Mouse (Mus musculus): ENCODE measurements around the gene Grwd1.

Gene Grwd1

GRCm38 (mm10) chr7:45800001-45800400 is 30.7 kb downstream of the Grwd1 start:
- DNase-seq (ENCODE audit: low read depth, low spot score): peak; percentile 77

- no peak for DNase-seq (ENCODE audit: low read depth, low spot score)
Measured at GRCm38 (mm10) chr7:45798931-45799330, 31.8 kb downstream of the Grwd1 start.

- DNase-seq (ENCODE audit: low read depth, low spot score): no peak
Measured at GRCm38 (mm10) chr7:45798511-45798836, 32.3 kb downstream of the Grwd1 start.

DNA sequence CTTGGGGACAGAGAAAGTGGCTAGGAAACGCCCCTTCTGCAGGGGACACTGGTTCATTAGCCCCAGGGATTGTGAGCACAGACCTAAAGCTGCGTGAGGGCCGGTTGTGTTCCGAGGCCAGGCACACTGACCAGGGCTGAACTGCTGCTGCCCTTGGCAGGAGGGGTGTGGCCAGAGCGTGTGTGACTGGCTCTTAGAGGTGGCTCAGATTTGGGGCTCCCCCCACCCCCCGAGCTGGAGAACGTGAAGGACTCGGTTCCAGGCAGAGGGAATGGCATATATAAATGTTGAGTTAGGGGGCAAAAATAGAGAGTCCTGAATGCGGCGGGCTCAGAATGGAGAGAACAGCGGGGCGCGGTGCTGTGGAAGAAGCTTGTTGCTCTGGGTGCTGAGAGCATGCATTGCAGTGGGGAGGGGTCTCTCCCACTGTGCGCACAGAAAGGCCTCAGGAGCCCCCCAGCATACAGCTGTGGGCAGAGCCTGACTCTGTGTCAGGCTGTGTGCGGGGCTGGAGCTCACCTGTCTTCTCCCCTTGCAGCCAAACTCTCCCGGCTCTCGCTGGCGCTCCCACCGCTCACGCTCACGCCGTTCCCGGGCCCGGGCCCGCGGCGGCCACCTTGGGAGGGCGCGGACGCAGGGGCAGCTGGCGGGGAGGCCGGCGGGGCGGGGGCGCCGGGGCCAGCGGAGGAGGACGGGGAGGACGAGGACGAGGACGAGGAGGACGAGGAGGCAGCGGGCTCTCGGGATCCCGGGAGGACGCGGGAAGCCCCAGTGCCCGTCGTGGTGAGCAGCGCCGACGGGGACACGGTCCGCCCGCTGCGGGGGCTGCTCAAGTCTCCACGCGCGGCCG is 32.9 kb downstream of the Grwd1 start:
- no peak for DNase-seq (ENCODE audit: low read depth, low spot score)

DNA sequence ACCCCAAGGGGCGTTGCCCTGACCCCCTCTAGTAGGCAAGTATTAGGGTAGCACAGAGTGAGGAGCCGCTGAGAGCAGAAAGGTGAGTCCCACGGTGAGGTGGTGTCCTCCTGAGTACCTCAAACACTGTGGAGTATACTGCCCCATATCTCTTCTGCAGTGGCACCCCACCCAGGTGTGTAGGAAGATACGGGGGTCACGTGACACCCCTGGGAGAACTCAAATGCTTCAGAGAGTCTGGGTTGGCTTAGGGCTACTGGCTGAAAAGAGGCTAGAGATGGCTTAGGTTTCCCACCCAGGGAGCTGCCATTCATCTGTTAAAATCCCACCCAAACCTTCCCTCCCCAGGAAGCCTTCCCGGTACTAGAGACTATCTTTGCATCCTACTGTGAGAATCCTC is 33.8 kb downstream of the Grwd1 start:
- no peak for DNase-seq (ENCODE audit: low read depth, low spot score)

- DNase-seq (ENCODE audit: low read depth, low spot score): no peak
Measured at GRCm38 (mm10) chr7:45794971-45795370, 35.8 kb downstream of the Grwd1 start.

DNA sequence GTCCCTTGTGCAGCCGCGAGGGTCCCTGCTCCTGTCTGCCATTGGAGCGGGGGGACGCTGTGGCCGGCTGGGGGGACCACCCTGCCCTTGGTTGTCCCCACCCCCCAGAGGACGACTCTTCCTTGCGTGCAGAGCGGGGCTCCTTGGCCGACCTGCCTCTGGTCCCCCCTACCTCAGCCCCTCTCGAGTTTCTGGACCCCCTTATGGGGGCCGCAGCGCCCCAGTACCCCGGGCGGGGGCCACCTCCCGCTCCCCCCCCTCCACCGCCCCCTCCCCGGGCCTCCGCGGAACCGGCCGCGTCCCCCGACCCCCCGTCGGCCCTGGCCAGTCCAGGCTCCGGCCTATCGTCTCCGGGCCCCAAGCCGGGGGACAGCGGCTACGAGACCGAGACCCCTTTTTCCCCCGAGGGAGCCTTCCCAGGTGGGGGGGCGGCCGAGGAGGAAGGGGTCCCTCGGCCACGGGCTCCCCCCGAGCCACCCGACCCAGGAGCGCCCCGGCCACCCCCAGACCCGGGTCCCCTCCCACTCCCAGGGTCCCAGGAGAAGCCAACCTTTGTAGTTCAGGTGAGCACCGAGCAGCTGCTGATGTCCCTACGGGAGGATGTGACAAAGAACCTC is 36.7 kb downstream of the Grwd1 start:
- DNase-seq (ENCODE audit: low read depth, low spot score): no peak

- DNase-seq (ENCODE audit: low read depth, low spot score): no peak
Measured at GRCm38 (mm10) chr7:45793240-45793639, 37.5 kb downstream of the Grwd1 start.

DNA sequence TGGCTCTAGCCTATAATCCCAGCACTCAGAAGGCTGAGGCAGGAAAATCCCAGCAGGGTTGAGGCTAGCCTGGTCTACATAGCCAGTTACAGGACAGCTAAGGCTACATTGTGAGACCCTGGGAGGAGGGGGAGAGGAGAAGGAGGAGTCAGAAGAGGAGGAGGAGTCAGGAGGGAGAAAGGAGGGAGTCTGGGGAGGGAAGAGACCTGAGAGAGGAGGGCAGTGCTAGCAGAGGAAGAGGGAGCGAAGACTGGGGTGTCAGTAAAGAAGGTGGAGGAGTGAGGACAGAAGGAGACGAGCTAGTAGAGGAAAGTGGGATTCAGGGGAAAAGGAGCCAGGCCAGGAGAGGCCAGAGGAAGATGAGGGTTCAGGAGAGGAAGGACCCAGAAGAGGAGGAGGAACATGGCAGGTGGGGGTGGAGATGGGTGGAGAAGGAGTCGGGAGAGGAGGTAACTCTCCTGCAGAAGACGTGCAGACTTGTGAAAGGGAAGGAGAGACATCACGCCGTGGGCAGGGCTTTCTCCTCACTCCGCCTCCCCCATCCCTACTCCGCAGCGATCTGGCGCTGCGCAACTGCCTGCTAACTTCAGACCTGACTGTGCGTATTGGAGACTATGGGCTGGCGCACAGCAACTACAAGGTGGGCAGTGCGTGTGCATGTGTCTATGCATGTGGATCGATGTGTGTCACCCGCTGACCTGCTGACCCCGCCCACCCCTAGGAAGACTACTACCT is 38.8 kb downstream of the Grwd1 start:
- DNase-seq (ENCODE audit: low read depth, low spot score): peak; percentile 52

DNA sequence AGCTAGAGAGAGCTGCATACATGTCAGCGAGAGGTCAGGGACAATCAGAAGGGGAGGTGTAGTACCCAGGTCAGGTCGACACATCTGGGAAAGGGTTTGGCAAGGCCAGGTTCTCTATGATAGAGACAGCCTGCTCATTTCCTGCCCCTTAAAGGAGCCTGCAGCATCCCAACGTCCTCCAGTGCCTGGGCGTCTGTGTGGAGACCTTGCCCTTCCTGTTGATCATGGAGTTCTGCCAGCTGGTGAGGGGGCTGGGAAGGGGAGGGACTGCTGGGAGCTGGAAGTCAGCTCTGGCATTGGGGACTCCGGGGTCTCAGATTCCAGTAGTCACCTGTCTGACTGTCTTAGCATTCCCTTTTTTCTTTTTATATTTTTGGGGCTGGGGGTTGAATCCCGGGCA is 40.0 kb downstream of the Grwd1 start:
- no peak for DNase-seq (ENCODE audit: low read depth, low spot score)

DNA sequence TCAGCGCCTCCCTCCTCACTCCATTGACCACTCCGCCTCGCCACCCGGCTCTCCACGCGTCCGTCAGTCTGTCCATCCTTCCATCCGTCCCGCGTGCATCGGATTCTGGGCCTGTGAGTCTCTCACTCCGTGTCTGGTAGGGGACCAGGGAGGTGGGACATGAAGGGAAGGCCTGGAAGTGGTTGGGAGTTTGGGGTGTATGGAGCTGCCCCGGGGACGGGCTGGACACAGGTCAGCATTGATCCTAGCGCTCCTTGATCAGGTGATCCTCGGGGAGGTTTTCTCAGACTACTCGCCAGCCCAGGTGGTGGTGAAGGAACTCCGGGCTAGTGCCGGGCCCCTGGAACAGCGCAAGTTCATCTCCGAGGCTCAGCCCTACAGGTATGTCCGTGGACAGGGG is 43.1 kb downstream of the Grwd1 start:
- no peak for DNase-seq (ENCODE audit: low read depth, low spot score)

DNA sequence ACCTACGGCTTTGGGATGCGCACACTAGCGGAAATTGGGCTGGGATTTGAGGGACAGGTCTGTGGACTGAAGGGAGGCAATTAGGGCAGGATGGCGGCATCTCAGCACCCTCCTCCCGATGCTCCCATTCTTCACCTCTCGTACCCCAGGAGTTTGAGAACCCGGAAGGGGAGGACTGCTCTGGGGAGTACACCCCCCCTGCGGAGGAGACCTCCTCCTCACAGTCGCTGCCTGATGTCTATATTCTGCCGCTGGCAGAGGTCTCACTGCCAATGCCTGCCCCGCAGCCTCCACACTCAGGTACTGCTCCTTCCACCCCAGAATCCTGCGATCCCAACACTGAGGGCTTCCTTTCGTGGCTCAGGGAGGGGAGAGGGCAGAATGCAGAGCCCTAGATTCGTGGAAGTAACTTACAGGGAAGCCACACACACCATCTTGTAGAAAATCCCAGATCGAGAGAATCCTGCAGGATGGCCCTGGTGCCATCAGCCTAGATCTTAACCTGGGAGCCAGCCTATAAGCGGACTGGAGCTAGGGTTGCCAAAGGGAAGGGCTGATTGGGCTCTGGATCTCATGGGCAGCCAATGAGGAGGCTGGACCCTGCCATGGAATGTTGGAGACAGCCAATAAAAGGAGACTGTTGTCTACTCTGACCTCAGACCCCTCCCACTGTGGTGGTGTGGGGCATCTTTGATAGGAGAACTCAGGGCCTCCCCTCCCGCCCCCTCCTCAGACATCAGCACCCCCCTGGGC is 43.9 kb downstream of the Grwd1 start:
- peak; percentile 94 for DNase-seq (ENCODE audit: low read depth, low spot score)

DNA sequence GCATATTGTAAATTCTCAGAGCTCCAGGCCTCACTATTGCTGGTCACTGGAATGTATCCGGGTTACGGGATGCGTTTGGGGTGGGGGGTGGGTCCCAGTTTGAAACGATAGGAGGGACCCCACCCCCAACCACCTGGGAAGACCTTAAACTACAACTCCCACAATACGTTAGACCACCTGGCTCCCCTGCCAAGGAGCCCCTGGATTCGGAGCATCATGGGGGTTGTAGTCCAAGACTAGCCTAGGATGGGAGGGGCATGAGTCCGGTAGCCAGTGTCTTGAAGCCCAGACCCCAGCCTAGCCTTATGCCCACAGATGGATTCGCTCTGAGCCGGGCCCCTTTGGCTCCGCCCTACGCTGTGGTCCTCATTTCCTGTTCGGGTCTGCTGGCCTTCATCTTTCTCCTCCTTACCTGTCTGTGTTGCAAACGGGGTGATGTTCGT is 44.6 kb downstream of the Grwd1 start:
- peak; percentile 90 for DNase-seq (ENCODE audit: low read depth, low spot score)

- no peak for DNase-seq (ENCODE audit: low read depth, low spot score)
Measured at GRCm38 (mm10) chr7:45785388-45786135, 45.2 kb downstream of the Grwd1 start.

DNA sequence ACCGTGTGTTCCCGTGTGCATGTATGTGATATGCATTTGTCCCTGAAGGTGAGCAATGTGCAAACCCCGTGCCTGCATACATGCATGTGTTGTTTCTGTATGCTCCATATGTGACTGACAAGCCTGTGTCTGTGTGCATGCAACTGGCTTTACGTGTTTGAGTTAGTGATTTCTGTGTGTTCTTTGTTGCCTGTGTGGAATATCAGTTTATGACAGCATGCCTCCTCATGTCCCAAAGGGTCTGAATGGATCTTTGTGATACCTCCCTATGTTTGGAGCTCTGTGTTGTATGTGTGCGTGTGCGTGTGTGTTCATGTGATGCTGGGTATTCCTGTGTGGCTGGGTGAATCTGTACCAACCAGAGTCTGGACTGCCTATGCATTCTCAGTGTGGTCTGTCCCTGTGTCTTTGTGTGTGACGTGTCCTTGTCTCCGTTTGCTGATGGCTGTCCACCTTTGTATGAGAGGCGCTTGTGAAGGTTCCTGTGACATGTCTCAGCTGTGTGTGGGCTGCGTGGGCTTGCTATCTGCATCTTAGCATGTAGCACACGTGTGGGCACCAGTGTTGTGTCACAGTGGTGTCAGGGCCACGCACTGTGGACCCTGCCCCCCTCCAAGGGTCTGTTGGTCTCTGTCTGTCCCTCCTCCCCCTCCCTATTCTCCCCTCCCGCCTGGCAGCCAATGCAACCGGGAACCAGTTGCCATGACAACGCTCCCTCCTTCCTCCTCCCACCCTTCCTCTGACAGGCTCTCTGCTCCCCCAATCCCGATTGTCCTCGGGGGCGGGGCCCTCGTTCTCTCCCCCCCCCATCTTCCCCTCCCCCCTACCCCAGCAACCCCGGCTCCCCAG is 46.0 kb downstream of the Grwd1 start, which contains the start of gene Sult2b1:
Gene Sult2b1, minus strand, starts transcription at position 146 of the 849 bp plus-strand sequence.
- DNase-seq (ENCODE audit: low read depth, low spot score): peak; percentile 85

- DNase-seq (ENCODE audit: low read depth, low spot score): peak; percentile 78
Measured at GRCm38 (mm10) chr7:45783511-45784091, 47.1 kb downstream of the Grwd1 start, which contains the start of gene Lmtk3. Gene Lmtk3, plus strand, starts transcription at chr7:45783738.

GRCm38 (mm10) chr7:45782271-45782670 is 48.5 kb downstream of the Grwd1 start:
- no peak for DNase-seq (ENCODE audit: low read depth, low spot score)

DNA sequence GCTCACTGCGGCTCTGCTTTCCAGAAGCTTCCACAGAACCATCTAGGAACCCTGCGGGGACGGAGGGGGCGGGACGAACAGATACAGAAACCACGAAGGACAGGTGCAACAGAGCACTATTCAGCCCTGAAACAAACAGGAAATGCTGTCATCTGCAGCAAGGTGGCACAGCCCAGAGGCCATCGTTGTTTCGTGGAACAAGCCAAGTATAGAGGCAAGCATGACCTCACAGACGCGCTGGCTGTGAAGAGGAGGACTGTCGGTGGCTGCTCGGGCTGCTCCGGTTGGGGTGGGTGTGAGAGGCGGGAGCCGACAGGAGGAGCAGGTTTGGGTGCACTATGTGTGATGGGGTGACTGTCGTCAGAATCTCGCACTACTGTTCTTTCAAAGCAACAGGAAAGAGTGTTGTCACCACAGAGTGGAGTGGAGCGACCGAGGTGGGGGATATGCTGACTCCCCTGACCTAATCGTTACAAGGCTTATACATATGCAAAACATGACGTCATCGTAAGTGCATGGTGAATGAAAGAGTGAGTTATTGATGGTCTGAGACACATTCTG is 51.6 kb downstream of the Grwd1 start:
- no peak for DNase-seq (ENCODE audit: low read depth, low spot score)

DNA sequence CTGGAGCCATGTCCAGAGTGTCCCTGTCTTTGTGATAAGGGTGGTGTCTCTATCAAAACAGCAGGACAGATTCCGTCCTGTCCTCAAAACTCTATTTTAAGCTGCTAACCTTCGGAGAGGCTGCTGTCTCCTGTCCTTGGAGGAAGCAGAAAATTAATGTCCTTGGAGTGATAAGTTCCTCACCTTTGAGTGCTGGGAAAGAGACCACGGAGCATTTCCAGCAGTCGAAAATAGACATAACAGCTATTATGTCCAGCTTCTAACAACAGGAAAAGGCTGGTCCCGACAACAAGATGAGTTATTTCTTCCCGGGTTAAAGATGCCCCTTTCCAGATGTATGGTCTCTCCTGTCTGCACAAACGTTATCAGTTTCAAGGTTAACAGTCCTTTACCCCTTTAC is 55.5 kb downstream of the Grwd1 start:
- no peak for DNase-seq (ENCODE audit: low read depth, low spot score)

All from ES-CJ7 (cell line).